Mouse (Mus musculus) ES-E14 (cell line): ENCODE data around the gene Gaa.

Source experiments
- CHD2 ChIP-seq: IDR thresholded peaks from 2 replicates; pipeline ENCODE4 v1.6.1; 2014; ENCODE audit warnings: mild to moderate bottlenecking, low read depth, low read length, inconsistent platforms
- HCFC1 ChIP-seq: IDR thresholded peaks from 2 replicates; pipeline ENCODE4 v1.6.1; 2012; ENCODE audit warnings: low read length, inconsistent platforms, borderline replicate concordance; ENCODE audit not compliant: insufficient read depth
- ZC3H11A ChIP-seq: IDR thresholded peaks from 2 replicates; pipeline ENCODE4 v1.6.1; 2012; ENCODE audit warnings: low read depth, mild to moderate bottlenecking, inconsistent platforms, low read length, borderline replicate concordance
- ZNF384 ChIP-seq: IDR thresholded peaks from 2 replicates; pipeline ENCODE4 v1.6.1; 2012; ENCODE audit warnings: low read depth, low read length, inconsistent platforms

GRCm38 (mm10) chr11:119273186-119273930, 5.7 kb downstream of the Gaa start:
- TF ChIP-seq HCFC1 (no peak), ZNF384 (no peak), CHD2 (no peak), ZC3H11A (no peak)
